Mouse (Mus musculus) myocyte (in vitro differentiated cells): Measurements from ENCODE around the gene Arhgef28. TPM values are rescaled to one million over a fixed set of nuclear protein-coding genes. Genes with fewer than 3 reads are reported as not detected.
A peak's percentile ranks its signal among the peaks of the same experiment; 100 is the strongest.

Source experiments
- H3K27me3 ChIP-seq: one replicate; pipeline ENCODE4 v1.6.1; 2011; ENCODE audit not compliant: control insufficient read depth, insufficient read depth, insufficient read length
- H3K36me3 ChIP-seq: one replicate; pipeline ENCODE4 v1.6.1; 2011; ENCODE audit not compliant: control insufficient read depth, insufficient read depth
- H3K4me2 ChIP-seq: one replicate; pipeline ENCODE4 v1.6.1; 2011; ENCODE audit warnings: low read depth, control low read depth
- H3K4me3 ChIP-seq: one replicate; pipeline ENCODE4 v1.5.1; 2011; ENCODE audit warnings: mild to moderate bottlenecking, control low read depth, moderate library complexity
- H3K79me2 ChIP-seq: one replicate; pipeline ENCODE4 v1.6.1; 2011; ENCODE audit not compliant: control insufficient read depth, insufficient read depth
- H3ac ChIP-seq: one replicate; pipeline ENCODE4 v1.6.1; 2011; ENCODE audit not compliant: control insufficient read depth, insufficient read length
- CEBPB ChIP-seq: IDR thresholded peaks from 2 replicates; pipeline ENCODE4 v1.6.1; 2011; ENCODE audit warnings: mild to moderate bottlenecking, moderate library complexity; ENCODE audit not compliant: poor library complexity, insufficient read depth, severe bottlenecking
- E2F4 ChIP-seq: IDR thresholded peaks from one replicate; pipeline ENCODE4 v1.6.1; 2011; ENCODE audit warnings: mild to moderate bottlenecking, control low read depth, moderate library complexity; ENCODE audit not compliant: insufficient read depth
- MAX ChIP-seq: IDR thresholded peaks from one replicate; pipeline ENCODE4 v1.6.1; 2011; ENCODE audit warnings: low read depth, mild to moderate bottlenecking, control low read depth
- MYOD1 ChIP-seq, 3 experiments: IDR thresholded peaks; one replicate each; pipeline ENCODE4 v1.6.1; 2011; ENCODE audit warnings: control low read depth in 2 of 3, low read depth in 2 of 3, mild to moderate bottlenecking in 2 of 3, moderate library complexity in 1 of 3; ENCODE audit not compliant: insufficient read length in 2 of 3, control insufficient read depth in 1 of 3
- MYOG ChIP-seq, 3 experiments: IDR thresholded peaks; one replicate each; pipeline ENCODE4 v1.6.1; 2011; ENCODE audit warnings: control low read depth in 2 of 3, low read depth in 2 of 3, mild to moderate bottlenecking in 2 of 3; ENCODE audit not compliant: insufficient read length in 2 of 3, control insufficient read depth in 1 of 3, insufficient read depth in 1 of 3
- POLR2A ChIP-seq: IDR thresholded peaks from one replicate; pipeline ENCODE4 v1.6.1; 2011; ENCODE audit warnings: low read depth, mild to moderate bottlenecking, control low read depth, moderate library complexity; ENCODE audit not compliant: insufficient read length
- POLR2AphosphoS2 ChIP-seq: IDR thresholded peaks from one replicate; pipeline ENCODE4 v1.6.1; 2011; ENCODE audit warnings: low read depth, control low read depth; ENCODE audit not compliant: insufficient read length
- REST ChIP-seq: IDR thresholded peaks from one replicate; pipeline ENCODE4 v1.6.1; 2011; ENCODE audit warnings: mild to moderate bottlenecking, control low read depth, moderate library complexity; ENCODE audit not compliant: insufficient read depth, insufficient read length
- SRF ChIP-seq: IDR thresholded peaks from one replicate; pipeline ENCODE4 v1.6.1; 2011; ENCODE audit warnings: low read depth; ENCODE audit not compliant: control insufficient read depth, insufficient read length
- TCF12 ChIP-seq: IDR thresholded peaks from one replicate; pipeline ENCODE4 v1.6.1; 2011; ENCODE audit warnings: mild to moderate bottlenecking, control low read depth; ENCODE audit not compliant: poor library complexity, insufficient read depth, severe bottlenecking
- TCF3 ChIP-seq: IDR thresholded peaks from one replicate; pipeline ENCODE4 v1.6.1; 2011; ENCODE audit warnings: low read depth, control low read depth; ENCODE audit not compliant: insufficient read length
- USF1 ChIP-seq: IDR thresholded peaks from one replicate; pipeline ENCODE4 v1.6.1; 2011; ENCODE audit warnings: low read depth, mild to moderate bottlenecking, control low read depth, moderate library complexity
- polyA plus RNA-seq: library from polyadenylated mRNA; unstranded; fragments of >200 nt; fragmentation: generic; extraction: Trizol; gene quantifications from one replicate; pipeline ENCODE4 v1.2.1, GENCODE M21; 2012; ENCODE audit warnings: missing spikeins

The Arhgef28 gene
- polyA plus RNA-seq, 1 experiment: 0.76 TPM

DNA sequence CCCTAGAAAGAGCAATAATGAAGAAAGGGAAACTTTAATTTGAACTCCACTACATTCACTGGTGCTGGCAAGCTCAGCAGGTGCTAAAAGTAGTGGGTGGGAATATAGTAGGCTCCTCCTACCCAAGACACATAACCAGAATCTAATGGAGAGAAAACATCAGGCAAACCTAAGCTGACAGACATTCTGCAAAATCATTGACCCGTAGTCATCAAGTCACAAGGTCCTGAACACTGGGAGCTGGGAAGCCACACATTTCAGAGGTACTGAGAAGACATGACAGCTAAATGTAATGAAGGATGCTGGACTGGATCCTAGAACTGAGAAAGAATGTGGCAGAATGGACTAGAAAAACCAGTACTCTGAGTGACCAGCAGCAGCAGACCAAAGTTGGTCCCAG, 24.3 kb upstream of the Arhgef28 start:
- H3K36me3 ChIP-seq: no peaks in the 10 kb centered on the region
- no peak overlapping the region for H3K4me2 ChIP-seq
- no peak overlapping the region for H3K4me3 ChIP-seq
- no peak overlapping the region for H3ac ChIP-seq
- H3K27me3 ChIP-seq: peaks cover 11% of the 10 kb centered on the region
- no peaks in the 10 kb centered on the region for H3K79me2 ChIP-seq
- TF ChIP-seq REST (no peak), TCF12 (no peak), POLR2AphosphoS2 (no peak), SRF (no peak), POLR2A (no peak), MYOD1 (IDR thresholded peaks at IDR 0.05; ENCODE audit: control insufficient read depth in 1 of 3, insufficient read length in 2 of 3, low read depth in 2 of 3) (no peak), CEBPB (no peak), MYOG (IDR thresholded peaks at IDR 0.05; ENCODE audit: control insufficient read depth in 1 of 3, insufficient read depth in 1 of 3, insufficient read length in 2 of 3, low read depth in 2 of 3) (no peak), MAX (no peak), USF1 (no peak), TCF3 (no peak), E2F4 (no peak)

- no peak overlapping the region for H3K4me2 ChIP-seq
- H3K79me2 ChIP-seq: no peaks in the 10 kb centered on the region
- H3ac ChIP-seq: no peak overlapping the region
- H3K27me3 ChIP-seq: peaks cover 28% of the 10 kb centered on the region
- no peak for TF ChIP-seq TCF3
- H3K4me3 ChIP-seq: no peak overlapping the region
- H3K36me3 ChIP-seq: no peaks in the 10 kb centered on the region
Observed at GRCm38 (mm10) chr13:98226225-98226624, 20.0 kb upstream of the Arhgef28 start.

DNA sequence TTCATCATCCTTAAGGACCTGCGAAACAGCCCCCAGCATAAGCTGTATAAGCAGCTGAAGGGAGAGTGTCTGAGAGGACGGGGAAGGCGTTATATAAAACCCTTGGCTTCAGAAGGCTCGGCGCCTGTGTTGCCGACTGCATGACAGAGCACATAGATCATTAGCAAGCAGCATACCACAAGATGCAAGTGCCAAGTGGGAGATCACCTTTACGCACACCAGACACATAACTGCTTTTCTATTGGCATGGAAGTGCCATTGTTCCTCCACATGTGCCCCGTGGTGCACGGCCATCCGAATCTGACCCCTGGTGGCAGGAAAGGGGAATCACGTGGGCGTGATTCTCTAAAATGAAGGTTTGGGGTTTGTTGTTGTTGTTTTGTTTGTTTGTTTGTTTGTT, 16.6 kb upstream of the Arhgef28 start:
- H3K36me3 ChIP-seq: no peaks in the 10 kb centered on the region
- no peaks in the 10 kb centered on the region for H3K79me2 ChIP-seq
- H3K27me3 ChIP-seq: peaks cover 46% of the 10 kb centered on the region
- H3K4me3 ChIP-seq: no peak overlapping the region
- TF ChIP-seq POLR2A: no peak
- no peak for TF ChIP-seq TCF12
- peak; percentile 69 for TF ChIP-seq USF1
- TF ChIP-seq MAX: no peak
- no peak overlapping the region for H3K4me2 ChIP-seq
- H3ac ChIP-seq: no peak overlapping the region

GRCm38 (mm10) chr13:98210137-98210536, 3.9 kb upstream of the Arhgef28 start:
- Histone ChIP-seq H3K27me3 (peaks cover 28% of the 10 kb centered on the region), H3K79me2 (no peaks in the 10 kb centered on the region), H3K4me3 (no peak overlapping the region), H3K4me2 (no peak overlapping the region), H3ac (no peak overlapping the region), H3K36me3 (no peaks in the 10 kb centered on the region)
- TF ChIP-seq MYOG (IDR thresholded peaks at IDR 0.05; ENCODE audit: control insufficient read depth in 1 of 3, insufficient read depth in 1 of 3, insufficient read length in 2 of 3, low read depth in 2 of 3): no peak
- TF ChIP-seq SRF: no peak
- no peak for TF ChIP-seq TCF12
- TF ChIP-seq CEBPB: no peak
- no peak for TF ChIP-seq E2F4
- TF ChIP-seq REST: no peak
- TF ChIP-seq MAX: no peak
- no peak for TF ChIP-seq POLR2A
- TF ChIP-seq MYOD1 (IDR thresholded peaks at IDR 0.05; ENCODE audit: control insufficient read depth in 1 of 3, insufficient read length in 2 of 3, low read depth in 2 of 3): no peak
- TF ChIP-seq POLR2AphosphoS2: no peak
- TF ChIP-seq TCF3: no peak
- no peak for TF ChIP-seq USF1

DNA sequence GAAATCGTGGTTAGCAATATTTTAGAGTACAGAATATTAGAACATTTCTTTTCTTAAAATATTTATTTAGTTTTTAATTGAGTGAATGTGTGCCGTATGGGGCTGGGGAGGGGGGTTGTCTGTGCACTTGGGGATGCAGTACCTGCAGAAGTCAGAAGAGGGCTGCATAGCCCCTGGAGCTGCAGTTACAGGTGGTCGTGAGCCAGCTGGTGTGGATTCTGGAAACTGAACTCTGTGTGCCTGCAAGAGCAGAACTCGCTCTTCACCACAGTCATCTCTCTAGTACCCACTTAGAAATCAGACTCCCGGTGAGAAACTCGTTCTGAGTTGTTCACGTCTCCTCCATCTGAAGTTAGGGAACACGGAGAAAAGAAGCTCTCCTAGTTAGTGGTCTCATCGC, 2.6 kb upstream of the Arhgef28 start:
- Histone ChIP-seq H3K4me2 (no peak overlapping the region), H3K4me3 (no peak overlapping the region), H3K79me2 (no peaks in the 10 kb centered on the region), H3ac (no peak overlapping the region), H3K36me3 (no peaks in the 10 kb centered on the region), H3K27me3 (peaks cover 23% of the 10 kb centered on the region)
- TF ChIP-seq MAX: no peak
- no peak for TF ChIP-seq USF1
- no peak for TF ChIP-seq REST

- no peak for TF ChIP-seq POLR2AphosphoS2
- TF ChIP-seq TCF3: no peak
- TF ChIP-seq CEBPB: no peak
- no peak for TF ChIP-seq USF1
- TF ChIP-seq MYOG (IDR thresholded peaks at IDR 0.05; ENCODE audit: control insufficient read depth in 1 of 3, insufficient read depth in 1 of 3, insufficient read length in 2 of 3, low read depth in 2 of 3): no peak
- no peak for TF ChIP-seq TCF12
- TF ChIP-seq E2F4: no peak
- no peak for TF ChIP-seq SRF
- no peak for TF ChIP-seq POLR2A
- no peak for TF ChIP-seq REST
- TF ChIP-seq MAX: no peak
- no peak for TF ChIP-seq MYOD1 (IDR thresholded peaks at IDR 0.05; ENCODE audit: control insufficient read depth in 1 of 3, insufficient read length in 2 of 3, low read depth in 2 of 3)
Observed at GRCm38 (mm10) chr13:98206546-98206870, 269 bp upstream of the Arhgef28 start.

More at GRCm38 (mm10) chr13:98206546-98206870, 269 bp upstream of the Arhgef28 start:
- Histone ChIP-seq H3K27me3 (peaks cover 17% of the 10 kb centered on the region), H3ac (peak overlapping the region; percentile 1), H3K4me2 (peak overlapping the region; percentile 87), H3K79me2 (no peaks in the 10 kb centered on the region), H3K36me3 (no peaks in the 10 kb centered on the region), H3K4me3 (peak overlapping the region; percentile 18)
